Mouse (Mus musculus) embryonic fibroblast, embryonic 13.5 days (primary cell): Measurements from ENCODE around the gene Rgs9. TPM values are rescaled to one million over a fixed set of nuclear protein-coding genes. Genes with fewer than 3 reads are reported as not detected.

Source experiments
- H3K27ac ChIP-seq: 2 replicates; pipeline ENCODE4 v1.5.1; 2012; ENCODE audit warnings: low read length, control low read depth, inconsistent platforms; ENCODE audit not compliant: insufficient read depth
- H3K4me1 ChIP-seq: 2 replicates; pipeline ENCODE4 v1.6.1; 2011; ENCODE audit warnings: low read length; ENCODE audit not compliant: control insufficient read depth, insufficient read depth
- H3K4me3 ChIP-seq: 2 replicates; pipeline ENCODE4 v1.5.1; 2011; ENCODE audit warnings: mild to moderate bottlenecking, control low read depth, low read length; ENCODE audit not compliant: insufficient read depth
- CTCF ChIP-seq: IDR thresholded peaks from 2 replicates; pipeline ENCODE4 v1.5.1; 2011; ENCODE audit warnings: mild to moderate bottlenecking, control low read depth, low read length, moderate library complexity, borderline replicate concordance; ENCODE audit not compliant: insufficient read depth
- POLR2A ChIP-seq: IDR thresholded peaks from 2 replicates; pipeline ENCODE4 v1.6.1; 2011; ENCODE audit warnings: low read depth, mild to moderate bottlenecking, control low read depth, low read length, moderate library complexity
- polyA plus RNA-seq: library from polyadenylated mRNA; stranded (reverse); fragments of >200 nt; gene quantifications from 2 replicates; pipeline ENCODE4 v1.2.4, GENCODE M21; 2011; ENCODE audit warnings: low read depth; ENCODE audit not compliant: missing spikeins, insufficient read length

The Rgs9 gene
- polyA plus RNA-seq, 1 experiment: 0.33 TPM

- Histone ChIP-seq H3K27ac (no peak overlapping the region), H3K4me3 (no peak overlapping the region), H3K4me1 (no peaks in the 10 kb centered on the region)
- TF ChIP-seq POLR2A: no peak
- TF ChIP-seq CTCF: no peak
These were observed 110.2 kb downstream of the Rgs9 start for GRCm38 (mm10) chr11:109187631-109188184.

DNA sequence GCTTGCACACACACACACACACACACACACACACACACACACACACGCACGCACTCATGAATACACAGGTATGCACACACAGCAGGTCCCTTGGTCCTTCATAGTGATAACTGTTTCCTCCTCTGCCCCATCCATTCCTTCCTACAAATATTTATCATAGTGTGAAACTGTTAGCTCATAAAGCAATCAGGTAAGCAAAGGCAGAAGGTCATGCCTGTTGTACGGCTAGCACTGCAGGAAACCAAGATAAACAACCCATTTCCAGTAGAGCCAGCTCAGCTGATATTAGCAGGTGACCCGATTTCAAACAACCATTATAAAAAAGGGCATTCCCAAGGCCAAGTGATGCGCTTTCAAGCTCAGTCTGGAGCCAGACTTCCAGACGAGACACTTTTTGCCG is 116.8 kb downstream of the Rgs9 start:
- TF ChIP-seq POLR2A: no peak
- TF ChIP-seq CTCF: no peak
- Histone ChIP-seq H3K4me3 (no peak overlapping the region), H3K27ac (no peak overlapping the region), H3K4me1 (no peaks in the 10 kb centered on the region)

GRCm38 (mm10) chr11:109180290-109180689 is 117.6 kb downstream of the Rgs9 start:
- TF ChIP-seq CTCF: no peak
- no peak overlapping the region for H3K4me3 ChIP-seq
- no peak overlapping the region for H3K27ac ChIP-seq
- no peaks in the 10 kb centered on the region for H3K4me1 ChIP-seq

GRCm38 (mm10) chr11:109178788-109179518 is 119.0 kb downstream of the Rgs9 start:
- H3K4me1 ChIP-seq: no peaks in the 10 kb centered on the region
- TF ChIP-seq CTCF: no peak
- TF ChIP-seq POLR2A: no peak
- no peak overlapping the region for H3K4me3 ChIP-seq
- no peak overlapping the region for H3K27ac ChIP-seq

DNA sequence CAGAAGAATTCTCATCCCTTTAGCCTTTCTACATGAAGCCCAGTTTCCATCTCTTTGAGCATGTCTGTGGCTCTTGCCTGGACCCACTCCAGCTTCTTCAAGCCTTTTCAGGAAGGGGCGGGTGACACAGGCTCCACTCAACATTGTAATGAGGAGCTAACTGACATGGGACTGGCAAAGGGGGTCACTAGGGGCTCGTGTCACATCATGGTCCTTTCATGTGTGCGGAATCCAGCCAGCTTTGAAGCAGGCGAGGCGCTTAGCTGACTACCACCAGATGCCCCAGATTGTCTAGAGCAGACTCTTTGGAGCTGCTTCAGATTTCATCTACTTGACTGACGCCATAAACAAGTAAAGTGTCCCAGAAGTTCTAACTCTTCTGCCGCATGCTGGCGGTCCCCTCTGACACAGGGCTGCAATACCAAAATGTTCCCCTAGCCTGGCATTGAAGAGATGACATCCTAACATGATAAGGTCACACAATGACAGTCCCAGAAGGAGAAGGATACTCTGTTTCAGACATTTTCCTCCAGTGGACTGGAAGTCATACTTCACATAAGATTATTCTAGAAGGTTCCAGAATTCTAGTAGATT is 122.5 kb downstream of the Rgs9 start:
- Histone ChIP-seq H3K27ac (no peak overlapping the region), H3K4me1 (no peaks in the 10 kb centered on the region), H3K4me3 (no peak overlapping the region)
- no peak for TF ChIP-seq POLR2A
- TF ChIP-seq CTCF: no peak

Other genes with a start within 250 kb of the Rgs9 start
- gene E030025P04Rik, start 153.8 kb downstream of the Rgs9 start, polyA plus RNA-seq: not detected in 2 replicates
- 38.0 and 41.3 TPM in 2 replicates for gene Gna13, start 64.7 kb upstream of the Rgs9 start, polyA plus RNA-seq
- gene 9930022D16Rik, start 115.8 kb upstream of the Rgs9 start, polyA plus RNA-seq: not detected in 2 replicates
- gene Amz2, start 127.8 kb upstream of the Rgs9 start, polyA plus RNA-seq: 58.5 and 82.9 TPM in 2 replicates
- 2.7 and 3.9 TPM in 2 replicates for gene Arsg, start 175.2 kb upstream of the Rgs9 start, polyA plus RNA-seq
- 1.0 and 3.0 TPM in 2 replicates for gene Slc16a6, start 175.5 kb upstream of the Rgs9 start, polyA plus RNA-seq